Mouse (Mus musculus): ENCODE results near the gene Plekhm3.

DNA sequence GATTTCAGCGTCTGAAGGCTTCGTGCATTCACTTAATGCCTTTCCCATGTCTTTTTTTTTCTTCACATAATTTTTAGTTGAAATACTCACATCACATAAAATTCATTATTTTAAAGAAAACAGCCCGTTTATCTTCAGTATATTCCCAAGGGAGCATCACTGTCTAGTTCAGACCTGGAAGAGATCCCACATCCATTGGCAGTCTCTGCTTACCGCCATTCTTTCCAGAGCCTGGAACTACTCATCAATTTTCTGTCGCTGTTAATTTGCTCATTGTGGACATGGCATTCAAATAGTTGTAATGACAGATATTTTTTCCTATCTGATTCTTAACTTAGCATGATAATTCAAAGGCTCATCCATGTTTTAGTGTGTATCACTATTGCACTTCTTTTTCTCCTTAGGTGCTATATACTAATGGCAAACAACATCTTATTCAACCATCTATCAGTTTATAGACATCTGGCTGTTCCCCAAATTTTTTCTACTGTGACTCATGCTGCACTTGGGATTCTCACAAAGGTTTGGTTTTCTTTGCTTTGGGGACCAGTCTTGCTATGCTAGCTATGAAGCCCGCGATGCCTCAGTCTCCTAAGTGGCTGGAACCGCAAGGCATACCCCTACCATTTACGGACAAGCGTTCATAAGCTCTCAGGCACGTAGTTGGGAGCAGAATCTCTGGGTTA lies 96.2 kb downstream of the Plekhm3 start:
- TF ChIP-seq CTCF (IDR thresholded peaks at IDR 0.05; ENCODE audit: control insufficient read depth, insufficient read depth, insufficient read length) (no peak), CEBPB (IDR thresholded peaks at IDR 0.05; ENCODE audit: low read depth) (no peak), USF1 (IDR thresholded peaks at IDR 0.05; ENCODE audit: low read depth) (no peak), MYOD1 (IDR thresholded peaks at IDR 0.05; ENCODE audit: control insufficient read depth, insufficient read length, low read depth) (no peak), MAX (IDR thresholded peaks at IDR 0.05) (no peak), MYOG (IDR thresholded peaks at IDR 0.05; ENCODE audit: control insufficient read depth, extremely low read depth, insufficient read length) (no peak)

Data from C2C12 (cell line).